Mouse (Mus musculus) small intestine, adult 2 months (tissue): Measurements from ENCODE around the gene Gm45521. TPM values are rescaled to one million over a fixed set of nuclear protein-coding genes. Genes with fewer than 3 reads are reported as not detected.

Experiments
- H3K27ac ChIP-seq: fragments of 200-500 bp; 2 replicates; pipeline ENCODE4 v1.5.1; 2012; ENCODE audit warnings: low read depth, low read length, control low read depth, inconsistent platforms; ENCODE audit not compliant: insufficient read depth
- H3K27me3 ChIP-seq: fragments of 200-500 bp; 2 replicates; pipeline ENCODE4 v1.6.1; 2012; ENCODE audit warnings: mild to moderate bottlenecking, moderate library complexity, low read length, inconsistent platforms; ENCODE audit not compliant: control insufficient read depth, insufficient read depth
- H3K36me3 ChIP-seq: fragments of 200-500 bp; 2 replicates; pipeline ENCODE4 v1.6.1; 2012; ENCODE audit warnings: mild to moderate bottlenecking, low read length, control low read depth, inconsistent platforms; ENCODE audit not compliant: control insufficient read depth, insufficient read depth
- H3K4me1 ChIP-seq: fragments of 200-500 bp; 2 replicates; pipeline ENCODE4 v1.6.1; 2012; ENCODE audit warnings: low read length, inconsistent platforms, mixed read lengths; ENCODE audit not compliant: control insufficient read depth, insufficient read depth, insufficient read length
- H3K4me3 ChIP-seq: fragments of 200-500 bp; 2 replicates; pipeline ENCODE4 v1.5.1; 2012; ENCODE audit warnings: low read depth, mild to moderate bottlenecking, control low read depth, inconsistent platforms, low read length, moderate library complexity
- CTCF ChIP-seq: fragments of 200-500 bp; IDR thresholded peaks from 2 replicates; pipeline ENCODE4 v1.5.1; 2012; ENCODE audit warnings: low read depth, mild to moderate bottlenecking, control low read depth, inconsistent platforms, low read length, moderate library complexity, mixed read lengths; ENCODE audit not compliant: insufficient replicate concordance, insufficient read length; ENCODE audit errors: extremely low read depth
- POLR2A ChIP-seq: fragments of 200-500 bp; IDR thresholded peaks from 2 replicates; pipeline ENCODE4 v1.6.1; 2012; ENCODE audit warnings: low read depth, mild to moderate bottlenecking, control low read depth, inconsistent platforms, low read length, moderate library complexity
- WGBS: fragments of 180-500 bp; shearing (Covaris S2); methylation state at CpG from one replicate; pipeline ENCODE4 v1.1.7; 2018; 5-methylcytosine and 5-hydroxymethylcytosine counted together
- polyA plus RNA-seq: library from polyadenylated mRNA; depleted of rRNA; stranded (reverse); fragments of >200 nt; gene quantifications from 2 replicates; pipeline ENCODE4 v1.2.3, GENCODE M21; 2012

Gm45521 gene
- polyA plus RNA-seq, 1 experiment = not detected

GRCm38 (mm10) chr14:7963160-7963559, 6.1 kb downstream of the Gm45521 start:
- H3K27ac ChIP-seq = no peak overlapping the region

GRCm38 (mm10) chr14:7964219-7964889, 7.3 kb downstream of the Gm45521 start:
- no peaks in the 10 kb centered on the region for H3K27me3 ChIP-seq
- no peaks in the 10 kb centered on the region for H3K36me3 ChIP-seq
- H3K4me3 ChIP-seq = no peak overlapping the region
- 0 out of 2 replicates have a peak, but pooled peaks cover 2% of the 10 kb centered on the region for H3K4me1 ChIP-seq
- WGBS = 50% methylated on average over 11 of the region's 11 CpGs
- TF ChIP-seq CTCF (peak; percentile 68; the same call in 1 of the 2 replicates), POLR2A (no peak)
- H3K27ac ChIP-seq = no peak overlapping the region

More at GRCm38 (mm10) chr14:7963160-7963559, 6.1 kb downstream of the Gm45521 start:
- H3K4me1 ChIP-seq = 0 out of 2 replicates have a peak, but pooled peaks cover 2% of the 10 kb centered on the region
- H3K27me3 ChIP-seq = no peaks in the 10 kb centered on the region
- TF ChIP-seq CTCF (no peak), POLR2A (no peak)
- WGBS = 48% methylated on average over 7 of the region's 7 CpGs
- no peak overlapping the region for H3K4me3 ChIP-seq
- H3K36me3 ChIP-seq = no peaks in the 10 kb centered on the region

- no peaks in the 10 kb centered on the region for H3K27me3 ChIP-seq
- no peak overlapping the region for H3K27ac ChIP-seq
- TF ChIP-seq POLR2A (no peak), CTCF (no peak)
- no peak overlapping the region for H3K4me3 ChIP-seq
- 69% methylated on average over 10 of the region's 10 CpGs for WGBS
- no peaks in the 10 kb centered on the region for H3K4me1 ChIP-seq
- no peaks in the 10 kb centered on the region for H3K36me3 ChIP-seq
Observed at GRCm38 (mm10) chr14:7971889-7972493, 14.9 kb downstream of the Gm45521 start.

- TF ChIP-seq CTCF = no peak
- no peak for TF ChIP-seq POLR2A
- Histone ChIP-seq H3K4me3 (no peak overlapping the region), H3K4me1 (no peaks in the 10 kb centered on the region), H3K36me3 (no peaks in the 10 kb centered on the region), H3K27ac (no peak overlapping the region), H3K27me3 (no peaks in the 10 kb centered on the region)
- 70% methylated on average over 1 of the region's 1 CpGs for WGBS
Observed at GRCm38 (mm10) chr14:7974643-7975042, 17.6 kb downstream of the Gm45521 start.

- WGBS = 84% methylated on average over 6 of the region's 6 CpGs
- no peaks in the 10 kb centered on the region for H3K27me3 ChIP-seq
- no peaks in the 10 kb centered on the region for H3K36me3 ChIP-seq
- TF ChIP-seq CTCF (no peak), POLR2A (no peak)
- H3K27ac ChIP-seq = no peak overlapping the region
- H3K4me3 ChIP-seq = no peak overlapping the region
- H3K4me1 ChIP-seq = no peaks in the 10 kb centered on the region
Observed at GRCm38 (mm10) chr14:7975177-7975576, 18.1 kb downstream of the Gm45521 start.

- H3K27me3 ChIP-seq = no peaks in the 10 kb centered on the region
- no peak overlapping the region for H3K4me3 ChIP-seq
- no peak overlapping the region for H3K27ac ChIP-seq
- WGBS = 95% methylated on average over 1 of the region's 1 CpGs
- H3K4me1 ChIP-seq = no peaks in the 10 kb centered on the region
- H3K36me3 ChIP-seq = no peaks in the 10 kb centered on the region
- TF ChIP-seq CTCF (no peak), POLR2A (no peak)
Observed at GRCm38 (mm10) chr14:7977471-7977870, 20.4 kb downstream of the Gm45521 start.

GRCm38 (mm10) chr14:7978183-7978582, 21.1 kb downstream of the Gm45521 start:
- WGBS = 84% methylated on average over 1 of the region's 1 CpGs
- H3K27ac ChIP-seq = no peak overlapping the region
- H3K4me1 ChIP-seq = no peaks in the 10 kb centered on the region
- TF ChIP-seq CTCF (no peak), POLR2A (no peak)
- no peaks in the 10 kb centered on the region for H3K27me3 ChIP-seq
- no peaks in the 10 kb centered on the region for H3K36me3 ChIP-seq
- no peak overlapping the region for H3K4me3 ChIP-seq
